Mouse (Mus musculus) c-Kit-positive CD71-negative TER-119-negative erythroid progenitor cells, embryonic 14.5 days (primary cell): Measurements from ENCODE around the gene Slfn8.
"Not testable (repeated sequence)": the region's sequence is repeated elsewhere in the genome, so short reads cannot be mapped to it uniquely, and the experiment has no call there.

Experiments
- DNase-seq: peaks from one replicate; pipeline ENCODE4 v3.0.0-alpha.2; 2013; ENCODE audit warnings: low read depth

Gene Slfn8

GRCm38 (mm10) chr11:82991469-82992166 is 29.0 kb downstream of the Slfn8 start, which contains the start of gene Slfn9:
Slfn9 (minus strand) TSS chr11:82991830.
- DNase-seq = peak; percentile 35

DNA sequence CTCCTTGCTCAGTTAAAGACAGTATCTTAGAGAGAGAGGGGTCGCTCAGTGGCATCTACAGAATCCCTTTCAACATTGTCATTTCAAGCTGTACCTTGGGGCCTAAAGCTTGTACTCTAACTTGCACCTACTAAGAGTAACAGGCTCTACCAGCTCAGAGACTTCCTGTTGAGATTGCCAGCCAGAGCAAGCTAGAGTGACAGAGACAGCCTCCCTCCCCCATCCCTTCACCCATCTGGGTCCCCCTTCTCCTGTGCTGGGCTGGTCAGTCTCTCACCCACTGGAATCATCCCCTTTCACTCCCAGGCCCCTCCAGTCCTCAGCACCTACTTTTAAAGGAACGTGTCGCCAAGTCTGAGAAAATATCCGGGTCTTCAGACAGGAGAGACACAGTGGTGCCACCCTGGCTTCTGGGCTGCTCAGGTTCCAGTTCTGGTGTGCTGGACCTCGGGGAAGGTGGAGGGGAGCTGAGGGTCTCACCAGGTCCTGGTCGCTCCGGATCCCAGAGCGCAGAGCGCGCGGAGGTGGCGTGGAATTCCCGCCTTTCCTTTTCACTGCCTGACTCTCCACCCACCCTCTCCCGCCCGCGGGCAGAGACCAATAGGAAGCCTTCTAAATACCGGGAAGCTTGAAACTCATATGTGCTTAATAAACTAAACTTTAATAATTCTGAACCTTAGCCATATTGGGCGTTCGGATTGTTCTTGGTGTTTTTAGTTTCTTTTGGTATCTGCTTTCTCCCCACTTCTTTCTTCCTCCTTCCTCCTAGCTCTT is 29.8 kb downstream of the Slfn8 start:
- not testable (repeated sequence) for DNase-seq

- DNase-seq = no peak
Measured at GRCm38 (mm10) chr11:82989357-82989756, 31.3 kb downstream of the Slfn8 start.

- DNase-seq = no peak
Measured at GRCm38 (mm10) chr11:82987621-82988020, 33.0 kb downstream of the Slfn8 start.

DNA sequence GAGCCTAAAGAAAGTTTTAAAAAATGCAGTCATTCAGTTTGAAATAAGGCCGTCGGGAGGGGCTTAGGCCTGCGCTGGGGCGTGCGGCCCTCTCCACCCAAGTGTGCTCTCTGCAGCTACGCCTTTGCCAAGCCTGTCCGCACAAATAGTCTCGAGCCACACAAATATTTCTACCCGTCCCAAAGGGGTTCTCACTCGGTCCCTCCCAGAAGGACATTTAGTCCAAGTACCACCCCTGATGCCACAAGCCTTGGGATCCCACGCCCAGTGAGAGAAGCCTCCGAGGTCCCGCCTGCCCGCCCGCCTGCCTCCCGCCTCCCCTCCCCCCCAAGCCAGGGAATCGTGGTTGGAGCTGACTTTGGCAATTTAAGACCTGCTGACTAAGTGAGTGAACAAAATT is 37.4 kb downstream of the Slfn8 start:
- DNase-seq = no peak

DNA sequence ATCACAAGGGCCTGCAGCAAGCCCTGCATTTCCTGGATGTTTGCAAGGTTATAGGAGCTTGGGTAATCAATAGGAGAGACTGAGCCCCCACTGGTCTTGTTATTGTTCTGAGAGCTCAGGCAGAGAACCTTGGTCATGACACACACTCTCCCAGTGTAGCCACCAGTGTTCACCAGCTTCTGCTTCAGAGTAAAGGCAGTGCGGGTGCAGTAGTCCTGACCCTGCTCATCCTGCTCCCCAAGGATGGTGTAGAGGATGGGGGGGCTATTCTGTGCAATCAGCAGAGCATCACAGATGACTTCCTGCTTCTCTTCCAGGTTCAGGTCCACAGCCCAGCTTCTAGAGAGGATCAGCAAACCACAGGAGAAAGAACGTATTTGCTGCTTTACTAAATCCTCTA is 38.2 kb downstream of the Slfn8 start:
- DNase-seq = not testable (repeated sequence)

GRCm38 (mm10) chr11:82973916-82974315 is 46.7 kb downstream of the Slfn8 start:
- DNase-seq = no peak

DNA sequence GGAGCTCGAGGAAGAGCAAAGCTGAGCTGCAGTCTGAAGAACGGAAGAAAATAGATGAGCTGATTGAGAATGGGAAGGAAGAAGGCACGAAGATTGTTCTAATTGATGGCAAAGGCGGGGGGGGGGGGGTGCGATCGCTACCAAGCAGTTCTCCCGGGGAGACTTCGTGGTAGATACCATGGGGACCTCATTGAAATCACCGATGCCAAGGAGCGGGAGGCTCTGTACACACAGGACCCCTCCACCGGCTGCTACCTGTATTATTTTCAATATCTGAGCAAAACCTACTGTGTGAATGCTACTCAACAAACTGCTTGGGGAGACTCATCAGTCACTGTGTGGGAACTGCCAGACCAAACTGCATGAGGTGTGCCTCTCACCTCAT is 49.0 kb downstream of the Slfn8 start:
- no peak for DNase-seq

DNA sequence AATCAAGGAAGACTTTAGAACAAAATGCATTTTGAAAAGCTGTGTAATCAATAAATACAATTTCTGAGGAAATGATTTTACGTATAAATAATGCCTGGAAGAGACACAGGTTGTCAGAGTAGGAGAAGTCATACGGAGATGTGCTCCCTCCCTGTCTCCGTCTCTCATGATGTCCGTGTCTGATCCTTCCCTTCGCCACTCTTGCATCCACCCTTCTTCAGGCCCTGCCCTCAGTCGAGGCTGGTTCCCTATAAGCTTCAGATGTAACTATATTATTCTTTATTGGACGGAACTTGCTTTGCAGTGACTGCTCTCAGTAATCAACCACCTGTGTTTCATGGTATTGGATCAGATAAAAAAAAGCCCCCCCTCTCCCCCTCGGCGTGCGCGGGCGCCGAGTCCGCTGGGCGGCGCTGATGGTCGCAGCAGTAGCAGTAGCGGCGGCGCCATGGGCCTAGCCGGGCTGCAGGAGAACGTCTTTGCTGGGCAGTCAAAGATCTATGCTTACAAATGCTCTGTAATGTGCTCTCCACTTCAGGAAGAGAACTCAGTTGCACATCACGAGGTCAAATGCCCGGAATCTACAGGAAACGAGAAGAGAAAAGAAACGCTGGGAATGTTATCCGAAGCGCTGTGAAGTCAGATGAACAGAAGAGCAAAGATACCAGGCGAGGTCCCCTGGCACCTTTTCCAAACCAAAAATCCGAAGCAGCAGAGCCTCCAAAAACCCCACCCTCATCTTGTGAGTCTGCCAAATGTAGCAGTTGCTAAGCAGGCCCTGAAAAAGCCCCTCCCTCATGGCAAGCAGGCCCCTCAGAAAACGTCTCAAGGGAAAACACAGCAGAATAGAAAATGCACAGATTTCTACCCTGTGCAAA is 49.7 kb downstream of the Slfn8 start:
- DNase-seq = no peak

- DNase-seq = no peak
Measured at GRCm38 (mm10) chr11:82962215-82962614, 58.4 kb downstream of the Slfn8 start.

DNA sequence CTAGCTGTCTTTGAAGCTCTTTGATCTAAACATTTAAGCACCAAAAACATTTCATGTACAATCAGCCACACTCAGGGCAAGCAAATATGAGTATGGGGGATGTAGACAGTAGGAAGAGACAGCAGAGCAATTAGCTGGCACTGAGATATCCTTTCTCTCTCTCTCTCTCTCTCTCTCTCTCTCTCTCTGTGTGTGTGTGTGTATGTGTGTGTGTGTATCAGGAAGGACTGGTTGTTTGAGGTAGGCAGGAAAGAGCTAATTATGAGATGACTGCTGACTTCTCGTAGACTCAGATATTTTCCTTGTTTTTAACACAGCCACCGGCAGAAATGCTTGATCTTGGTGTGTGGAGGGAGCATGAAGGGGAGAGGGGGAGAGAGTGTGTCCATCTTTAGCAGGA is 58.9 kb downstream of the Slfn8 start:
- no peak for DNase-seq

- DNase-seq = peak; percentile 34
Measured at GRCm38 (mm10) chr11:82959613-82960012, 61.0 kb downstream of the Slfn8 start.

DNA sequence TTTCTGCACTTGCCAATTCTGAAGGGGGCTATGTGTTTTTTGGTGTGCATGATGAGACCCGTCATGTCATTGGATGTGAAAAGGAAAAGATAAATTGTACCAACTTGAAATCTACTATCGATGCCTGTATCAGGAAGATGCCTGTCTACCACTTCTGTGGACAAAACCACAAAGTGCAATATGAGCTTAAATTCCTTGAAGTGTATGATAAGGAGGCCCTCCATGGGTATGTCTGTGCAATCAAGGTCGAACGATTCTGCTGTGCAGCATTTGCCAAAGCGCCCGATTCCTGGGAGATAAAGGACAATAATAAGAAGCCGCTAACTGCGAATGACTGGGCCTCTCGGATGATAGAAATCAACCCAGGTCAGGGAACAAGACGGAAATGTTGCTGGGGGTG is 63.7 kb downstream of the Slfn8 start:
- DNase-seq = no peak

GRCm38 (mm10) chr11:82954631-82955030 is 66.0 kb downstream of the Slfn8 start:
- DNase-seq = no peak

DNA sequence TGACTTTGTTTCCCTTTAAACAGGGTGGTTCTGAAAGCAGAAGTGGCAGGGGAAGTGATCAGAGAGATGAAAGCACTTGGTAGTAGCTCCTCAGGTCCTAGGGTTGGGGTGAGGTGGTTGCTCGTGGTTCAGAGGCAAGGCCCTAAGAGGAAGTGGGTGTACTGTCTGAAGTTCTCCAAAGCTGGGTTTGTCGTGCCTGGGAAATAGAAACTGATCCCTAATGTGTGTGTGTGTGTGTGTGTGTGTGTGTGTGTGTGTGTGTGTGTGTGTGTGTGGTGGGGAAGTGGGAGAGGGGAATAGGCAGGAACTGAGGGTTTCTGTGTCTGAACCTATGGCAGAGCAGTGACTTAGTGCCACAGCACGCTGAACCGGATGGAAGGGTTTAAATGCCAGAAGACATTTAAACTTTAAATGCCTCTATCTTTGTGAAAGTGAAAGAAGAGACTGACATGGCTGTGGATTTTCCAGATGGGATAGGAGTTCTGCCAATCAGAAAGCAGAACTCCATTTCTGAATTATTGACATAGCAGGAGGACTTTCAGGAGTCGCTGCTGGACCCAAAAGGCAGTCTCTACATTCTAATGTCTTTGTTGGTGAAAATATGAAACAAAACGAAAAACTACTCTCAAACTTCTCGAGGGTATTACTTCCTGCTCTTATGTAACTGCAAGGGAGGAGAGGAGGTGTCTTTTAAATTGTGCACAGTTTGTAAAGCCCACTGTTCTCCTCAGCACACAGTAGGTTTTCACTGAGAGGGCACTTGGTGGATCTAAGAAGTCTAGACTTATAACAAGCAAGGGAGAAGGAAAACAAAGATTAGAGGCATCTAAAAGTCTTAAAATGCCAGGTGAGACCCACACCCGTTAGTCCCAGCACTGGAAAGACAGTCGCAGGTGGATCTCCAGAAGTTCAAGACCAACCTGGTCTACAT is 67.7 kb downstream of the Slfn8 start:
- no peak for DNase-seq
